Mouse (Mus musculus) large intestine, adult 2 months (tissue): ENCODE data around the gene Adgrl3. TPM values are rescaled to one million over a fixed set of nuclear protein-coding genes. Genes with fewer than 3 reads are reported as not detected.

ENCODE experiments used
- DNase-seq: peaks from one replicate; pipeline ENCODE4 v3.0.0-alpha.2; 2012; ENCODE audit warnings: low read depth, low spot score
- WGBS: fragments of 180-500 bp; shearing (Covaris S2); methylation state at CpG from one replicate; pipeline ENCODE4 v1.1.7; 2018; 5-methylcytosine and 5-hydroxymethylcytosine counted together
- polyA plus RNA-seq: library from polyadenylated mRNA; depleted of rRNA; stranded (reverse); fragments of >200 nt; gene quantifications from 2 replicates; pipeline ENCODE4 v1.2.3, GENCODE M21; 2012

Gene Adgrl3
- polyA plus RNA-seq, 1 experiment = 1.4 TPM

- 87% methylated on average over 2 of the region's 2 CpGs for WGBS
- DNase-seq = no peak
These were observed 735.8 kb downstream of the Adgrl3 start for GRCm38 (mm10) chr5:81755711-81756110.

GRCm38 (mm10) chr5:81757093-81757725 is 737.3 kb downstream of the Adgrl3 start:
- 58% methylated on average over 7 of the region's 7 CpGs for WGBS
- DNase-seq = no peak

GRCm38 (mm10) chr5:81776234-81776633 is 756.3 kb downstream of the Adgrl3 start:
- no peak for DNase-seq
- 81% methylated on average over 5 of the region's 5 CpGs for WGBS

GRCm38 (mm10) chr5:81776746-81777145 is 756.8 kb downstream of the Adgrl3 start:
- WGBS = 76% methylated on average over 5 of the region's 5 CpGs
- DNase-seq = no peak

- no peak for DNase-seq
- 79% methylated on average over 8 of the region's 8 CpGs for WGBS
These were observed 764.8 kb downstream of the Adgrl3 start for GRCm38 (mm10) chr5:81784770-81785169.

- 70% methylated on average over 1 of the region's 1 CpGs for WGBS
- no peak for DNase-seq
These were observed 770.8 kb downstream of the Adgrl3 start for GRCm38 (mm10) chr5:81790710-81791109.

GRCm38 (mm10) chr5:81794125-81794524 is 774.2 kb downstream of the Adgrl3 start:
- no peak for DNase-seq
- WGBS = 95% methylated on average over 9 of the region's 9 CpGs

GRCm38 (mm10) chr5:81794601-81795000 is 774.7 kb downstream of the Adgrl3 start:
- no peak for DNase-seq
- 85% methylated on average over 24 of the region's 24 CpGs for WGBS

GRCm38 (mm10) chr5:81796128-81796527 is 776.2 kb downstream of the Adgrl3 start:
- no peak for DNase-seq
- 74% methylated on average over 4 of the region's 4 CpGs for WGBS

GRCm38 (mm10) chr5:81810966-81811365 is 791.0 kb downstream of the Adgrl3 start:
- WGBS = 89% methylated on average over 5 of the region's 5 CpGs
- no peak for DNase-seq

GRCm38 (mm10) chr5:81832076-81832475 is 812.1 kb downstream of the Adgrl3 start:
- 89% methylated on average over 1 of the region's 1 CpGs for WGBS
- no peak for DNase-seq

- 77% methylated on average over 2 of the region's 2 CpGs for WGBS
- no peak for DNase-seq
These were observed 812.7 kb downstream of the Adgrl3 start for GRCm38 (mm10) chr5:81832679-81833078.

GRCm38 (mm10) chr5:81837860-81838259 is 817.9 kb downstream of the Adgrl3 start:
- WGBS = 70% methylated on average over 2 of the region's 2 CpGs
- DNase-seq = no peak

GRCm38 (mm10) chr5:81843798-81844197 is 823.9 kb downstream of the Adgrl3 start:
- DNase-seq = no peak
- WGBS = 38% methylated on average over 4 of the region's 4 CpGs

- no peak for DNase-seq
- WGBS = 91% methylated on average over 6 of the region's 6 CpGs
These were observed 850.4 kb downstream of the Adgrl3 start for GRCm38 (mm10) chr5:81870336-81870735.
